8 mouse cellular contexts compared by ENCODE assay signal in the genomic region with DNA sequence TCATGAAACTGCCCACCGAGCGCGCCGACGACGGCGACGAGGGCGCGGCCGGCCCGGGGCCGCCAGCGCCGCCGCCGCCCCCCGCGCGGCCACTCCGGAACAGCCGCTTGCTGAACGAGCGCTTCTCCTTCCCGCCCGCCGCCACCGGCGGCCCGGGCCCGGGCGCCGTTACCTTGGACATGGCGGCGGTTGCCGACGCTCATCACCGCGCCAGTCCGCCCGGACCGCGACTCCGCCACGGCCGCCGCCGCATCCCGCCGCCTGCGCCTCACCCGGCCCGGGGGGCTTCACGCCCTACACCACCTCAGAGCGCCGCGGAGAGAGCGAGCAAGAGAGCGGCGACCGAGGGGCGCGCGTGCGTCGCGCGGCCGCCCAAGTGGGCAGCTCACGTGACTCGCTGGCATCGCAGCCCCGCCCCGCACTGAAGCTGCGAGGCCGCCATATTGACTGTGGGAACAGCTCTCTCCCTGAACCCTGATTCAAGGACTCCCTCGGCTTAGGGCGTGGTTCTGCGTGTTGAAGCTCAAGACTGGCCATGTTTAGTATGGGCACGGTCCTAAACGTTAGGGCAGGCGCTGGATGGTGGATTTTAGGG. TPM values are rescaled to one million over a fixed set of nuclear protein-coding genes. Genes with fewer than 3 reads are reported as not detected.
DNase-seq lines count a peak whose midpoint lies in the region; ATAC-seq and TF ChIP-seq lines count a peak whose summit lies in the region.

A gene (minus strand): TSS at position 181 of the 595 bp plus-strand sequence.

- peak within 1 kb of the TSS; percentile 56 for H3K4me3 ChIP-seq in cortical plate, adult 2 months (ENCODE audit: insufficient read depth, low read length)
- H3K4me3 ChIP-seq in megakaryocyte, embryonic 14.5 days (replicated peaks): peak within 1 kb of the TSS; percentile 96

- ATAC-seq in activated CD4-positive, CD25-positive, alpha-beta regulatory T cell, adult 4 months: peak; percentile 95

- peak; percentile 87 to 91 for DNase-seq in gastrocnemius, adult 8-10 months (ENCODE audit: low spot score in 2 of 2)
- peak; percentile 88 for DNase-seq in hindlimb bud, embryonic 11.5 days (ENCODE audit: extremely low spot score, low read depth, low spot score)
- DNase-seq in left cerebral cortex, adult 8-10 months (ENCODE audit: low spot score in 2 of 2): peak; percentile 84 to 97
- DNase-seq in right cerebral cortex, postnatal 10 days (ENCODE audit: low spot score in 2 of 2): peak; percentile 97 to 98
- DNase-seq in urinary bladder, postnatal 25 days (ENCODE audit: low spot score): peak; percentile 86

- no peaks in the 10 kb centered on the region for H3K9me3 ChIP-seq in megakaryocyte, embryonic 14.5 days

- peaks cover 14% of the 10 kb centered on the region for H3K36me3 ChIP-seq in megakaryocyte, embryonic 14.5 days (replicated peaks; ENCODE audit: low read length)

- TF ChIP-seq POLR2A in cortical plate, adult 2 months (IDR thresholded peaks at IDR 0.05; ENCODE audit: extremely low read depth, insufficient read depth, low read length): peak; percentile 32; the same call in 1 of the 2 replicates

- peaks cover 12% of the 10 kb centered on the region for H3K4me1 ChIP-seq in cortical plate, adult 2 months (ENCODE audit: control insufficient read depth, insufficient read depth, low read length)
- H3K4me1 ChIP-seq in megakaryocyte, embryonic 14.5 days: peaks cover 56% of the 10 kb centered on the region

- H3K27me3 ChIP-seq in megakaryocyte, embryonic 14.5 days (replicated peaks): peaks cover 17% of the 10 kb centered on the region

- TF ChIP-seq CTCF in cortical plate, adult 2 months (IDR thresholded peaks at IDR 0.05; ENCODE audit: extremely low read depth, insufficient read depth, low read length): no peak

- H3K27ac ChIP-seq in cortical plate, adult 2 months (ENCODE audit: insufficient read depth, low read length): peak within 1 kb of the TSS; percentile 35; the same call in 1 of the 2 replicates

RNA-seq across cellular contexts. Expression of the gene that starts here (rescaled TPM):
- polyA plus RNA-seq in activated CD4-positive, CD25-positive, alpha-beta regulatory T cell, adult 4 months (2017; shearing (Covaris generic)): 1 to 10 TPM; 1.7 to 3.5 TPM
- polyA plus RNA-seq in cortical plate, adult 2 months (2012; rRNA removed): 26.1 and 29.1 TPM in 2 replicates
- total RNA-seq in gastrocnemius, adult 8-10 months (2022): 1 to 10 TPM; 5.8 to 7.8 (median 6.3) TPM
- 10 to 100 TPM; 56.0 to 73.7 (median 67.4) TPM for total RNA-seq in left cerebral cortex, adult 8-10 months (2022)
- polyA plus RNA-seq in megakaryocyte, embryonic 14.5 days (2012; ENCODE audit: insufficient read depth, low replicate concordance): 0.20 and 0.89 TPM in 2 replicates

Comparison
In these comparisons a context has a peak if more than half of its experiments do, and no peak if none do; other contexts are left out.
1. Peak in every context shown above with its lines: DNase-seq, ATAC-seq, H3K4me3 ChIP-seq and H3K27ac ChIP-seq.
2. RNA of the gene that starts here (total RNA-seq): 56.0 to 73.7 TPM in left cerebral cortex, adult 8-10 months; 5.8 to 7.8 TPM in gastrocnemius, adult 8-10 months; every median in the first group is over 4 times any median in the second.